Mouse (Mus musculus): ENCODE results near the gene Ddc.

Ddc gene

GRCm38 (mm10) chr11:11897645-11898357 lies at the start of gene Ddc:
Gene Ddc (minus strand): TSS chr11:11898144.
- in situ Hi-C loops (cut with MboI): no loop called here

GRCm38 (mm10) chr11:11945766-11946165 lies 47.8 kb upstream of the Ddc start:
- in situ Hi-C loops (cut with MboI): no loop called here

GRCm38 (mm10) chr11:11944814-11945213 lies 46.9 kb upstream of the Ddc start:
- in situ Hi-C loops (cut with MboI): no loop called here

GRCm38 (mm10) chr11:11944082-11944349 lies 46.1 kb upstream of the Ddc start:
- in situ Hi-C loops (cut with MboI): no loop called here

GRCm38 (mm10) chr11:11943240-11944081 lies 45.5 kb upstream of the Ddc start:
- in situ Hi-C loops (cut with MboI): no loop called here

GRCm38 (mm10) chr11:11942320-11943217 lies 44.6 kb upstream of the Ddc start:
- in situ Hi-C loops (cut with MboI): no loop called here

GRCm38 (mm10) chr11:11940833-11941681 lies 43.1 kb upstream of the Ddc start:
- in situ Hi-C loops (cut with MboI): no loop called here

GRCm38 (mm10) chr11:11939611-11940010 lies 41.7 kb upstream of the Ddc start:
- in situ Hi-C loops (cut with MboI): no loop called here

GRCm38 (mm10) chr11:11938591-11938990 lies 40.6 kb upstream of the Ddc start:
- in situ Hi-C loops (cut with MboI): no loop called here

GRCm38 (mm10) chr11:11937340-11938030 lies 39.5 kb upstream of the Ddc start:
- in situ Hi-C loops (cut with MboI): no loop called here

GRCm38 (mm10) chr11:11934808-11935207 lies 36.9 kb upstream of the Ddc start:
- in situ Hi-C loops (cut with MboI): no loop called here

GRCm38 (mm10) chr11:11932102-11932789 lies 34.3 kb upstream of the Ddc start:
- in situ Hi-C loops (cut with MboI): no loop called here

GRCm38 (mm10) chr11:11931688-11932087 lies 33.7 kb upstream of the Ddc start:
- in situ Hi-C loops (cut with MboI): no loop called here

- in situ Hi-C loops (cut with MboI): no loop called here
These were observed 32.6 kb upstream of the Ddc start for GRCm38 (mm10) chr11:11930527-11930926.

- in situ Hi-C loops (cut with MboI): no loop called here
These were observed 31.1 kb upstream of the Ddc start for GRCm38 (mm10) chr11:11929059-11929458.

- in situ Hi-C loops (cut with MboI): no loop called here
These were observed 30.6 kb upstream of the Ddc start for GRCm38 (mm10) chr11:11928586-11928985.

GRCm38 (mm10) chr11:11923900-11924299 lies 26.0 kb upstream of the Ddc start:
- in situ Hi-C loops (cut with MboI): no loop called here

- in situ Hi-C loops (cut with MboI): no loop called here
These were observed 25.4 kb upstream of the Ddc start for GRCm38 (mm10) chr11:11923345-11923744.

GRCm38 (mm10) chr11:11922106-11922505 lies 24.2 kb upstream of the Ddc start:
- in situ Hi-C loops (cut with MboI): no loop called here

GRCm38 (mm10) chr11:11907703-11908413 lies 9.9 kb upstream of the Ddc start:
- in situ Hi-C loops (cut with MboI): no loop called here
